Comparison of ENCODE assay signal across 9 mouse cellular contexts in genomic region chr12:118849996-118850395, GRCm38 (mm10). TPM values are rescaled to one million over a fixed set of nuclear protein-coding genes. Genes with fewer than 3 reads are reported as not detected.
DNase-seq lines count a peak whose midpoint lies in the region; ATAC-seq and TF ChIP-seq lines count a peak whose summit lies in the region.
"Had no signal": no experiment of that assay in that cellular context is flagged by ENCODE, and none has a peak within 500 bp of the region (broad histone marks: within the 10 kb centered on the region; RNA-seq: fewer than 3 reads in every experiment).

No protein-coding gene starts in this region.

- no peaks in the 10 kb centered on the region for H3K9me3 ChIP-seq in midbrain, embryonic 10.5 days (replicated peaks)
- H3K9me3 ChIP-seq in midbrain, postnatal 0 days (ENCODE audit: low read length), result no peaks in the 10 kb centered on the region
- no peaks in the 10 kb centered on the region for H3K9me3 ChIP-seq in forebrain, embryonic 11.5 days (ENCODE audit: control insufficient read depth, low read length)
- no peaks in the 10 kb centered on the region for H3K9me3 ChIP-seq in limb, embryonic 13.5 days
- H3K9me3 ChIP-seq in stomach, postnatal 0 days (ENCODE audit: control insufficient read depth, low read length), result no peaks in the 10 kb centered on the region
- H3K9me3 ChIP-seq in intestine, embryonic 15.5 days, result no peaks in the 10 kb centered on the region

- no peak overlapping the region for H3K4me2 ChIP-seq in midbrain, postnatal 0 days (ENCODE audit: low read depth, low read length, poor library complexity, severe bottlenecking)
- peak overlapping the region; percentile 80 for H3K4me2 ChIP-seq in forebrain, embryonic 11.5 days (ENCODE audit: low read depth, low read length, severe bottlenecking)
- peak overlapping the region; percentile 61 for H3K4me2 ChIP-seq in limb, embryonic 13.5 days (replicated peaks)
- H3K4me2 ChIP-seq in stomach, postnatal 0 days (replicated peaks; ENCODE audit: low read depth), result no peak overlapping the region
- H3K4me2 ChIP-seq in intestine, embryonic 15.5 days (replicated peaks), result no peak overlapping the region

- peaks cover 90% of the 10 kb centered on the region for H3K27me3 ChIP-seq in midbrain, embryonic 10.5 days (ENCODE audit: low read depth, poor library complexity, severe bottlenecking)
- peaks cover 68% of the 10 kb centered on the region for H3K27me3 ChIP-seq in midbrain, postnatal 0 days (ENCODE audit: insufficient read depth, low read length)
- peaks cover 43% of the 10 kb centered on the region for H3K27me3 ChIP-seq in forebrain, embryonic 11.5 days (ENCODE audit: control insufficient read depth, insufficient read depth, low read length)
- peaks cover 90% of the 10 kb centered on the region for H3K27me3 ChIP-seq in limb, embryonic 13.5 days
- peaks cover 31% of the 10 kb centered on the region for H3K27me3 ChIP-seq in stomach, postnatal 0 days (ENCODE audit: control insufficient read depth, insufficient read depth, low read length)
- H3K27me3 ChIP-seq in intestine, embryonic 15.5 days (replicated peaks), result peaks cover 75% of the 10 kb centered on the region

- ATAC-seq in midbrain, postnatal 0 days (ENCODE audit: low FRiP score), result no peak; the same call in 1 of the 2 replicates
- ATAC-seq in forebrain, embryonic 11.5 days (replicated peaks; ENCODE audit: low FRiP score), result no peak
- ATAC-seq in limb, embryonic 13.5 days (ENCODE audit: low FRiP score, low read depth), result no peak
- no peak; the same call in 1 of the 2 replicates for ATAC-seq in stomach, postnatal 0 days (ENCODE audit: low FRiP score, low TSS enrichment)
- ATAC-seq in intestine, embryonic 15.5 days, result no peak

- TF ChIP-seq EP300 in stomach, postnatal 0 days (optimal IDR thresholded peaks at IDR 0.05), result no peak

- peak; percentile 64 for DNase-seq in midbrain, embryonic 10.5 days (ENCODE audit: low spot score)
- DNase-seq in midbrain, postnatal 0 days (ENCODE audit: low spot score), result no peak
- peak; percentile 72 for DNase-seq in forebrain, embryonic 11.5 days (ENCODE audit: low spot score)
- peak; percentile 17 for DNase-seq in stomach, postnatal 0 days (ENCODE audit: low spot score)
- DNase-seq in gastrocnemius, postnatal 10 days, result no peak
- no peak for DNase-seq in MN1 (ENCODE audit: low spot score)

- peaks cover 82% of the 10 kb centered on the region for H3K4me1 ChIP-seq in midbrain, embryonic 10.5 days
- no peaks in the 10 kb centered on the region for H3K4me1 ChIP-seq in midbrain, postnatal 0 days (ENCODE audit: insufficient read depth, low read length)
- H3K4me1 ChIP-seq in forebrain, embryonic 11.5 days (replicated peaks; ENCODE audit: control insufficient read depth, insufficient read depth, low read length), result peaks cover 3% of the 10 kb centered on the region; the same call in 1 of the 2 replicates
- peaks cover 35% of the 10 kb centered on the region for H3K4me1 ChIP-seq in limb, embryonic 13.5 days
- no peaks in the 10 kb centered on the region for H3K4me1 ChIP-seq in stomach, postnatal 0 days (replicated peaks; ENCODE audit: control insufficient read depth, insufficient read depth)
- H3K4me1 ChIP-seq in intestine, embryonic 15.5 days (replicated peaks), result peaks cover 31% of the 10 kb centered on the region

- H3K36me3 ChIP-seq in midbrain, embryonic 10.5 days, result peaks cover 6% of the 10 kb centered on the region; the same call in 1 of the 2 replicates
- no peaks in the 10 kb centered on the region for H3K36me3 ChIP-seq in midbrain, postnatal 0 days (ENCODE audit: insufficient read depth, low read length)
- H3K36me3 ChIP-seq in forebrain, embryonic 11.5 days (ENCODE audit: control insufficient read depth, insufficient read depth, low read length), result no peaks in the 10 kb centered on the region
- no peaks in the 10 kb centered on the region for H3K36me3 ChIP-seq in limb, embryonic 13.5 days
- H3K36me3 ChIP-seq in stomach, postnatal 0 days (ENCODE audit: control insufficient read depth, insufficient read depth, low read length), result no peaks in the 10 kb centered on the region
- H3K36me3 ChIP-seq in intestine, embryonic 15.5 days, result no peaks in the 10 kb centered on the region

- no peak overlapping the region for H3K9ac ChIP-seq in midbrain, postnatal 0 days (replicated peaks; ENCODE audit: low read length, poor library complexity, severe bottlenecking)
- peak overlapping the region; percentile 80 for H3K9ac ChIP-seq in forebrain, embryonic 11.5 days (ENCODE audit: low read length)
- H3K9ac ChIP-seq in limb, embryonic 13.5 days, result no peak overlapping the region
- H3K9ac ChIP-seq in stomach, postnatal 0 days (ENCODE audit: low read length), result no peak overlapping the region
- H3K9ac ChIP-seq in intestine, embryonic 15.5 days, result no peak overlapping the region

- 0% methylated on average over 11 of the region's 11 CpGs for WGBS in midbrain, embryonic 10.5 days
- WGBS in midbrain, postnatal 0 days, result under 1% methylated on average over 11 of the region's 11 CpGs
- under 1% methylated on average over 11 of the region's 11 CpGs for WGBS in forebrain, embryonic 11.5 days
- WGBS in limb, embryonic 13.5 days, result 0% methylated on average over 11 of the region's 11 CpGs
- WGBS in stomach, postnatal 0 days, result 2% methylated on average over 11 of the region's 11 CpGs
- under 1% methylated on average over 11 of the region's 11 CpGs for WGBS in intestine, embryonic 15.5 days

- H3K27ac ChIP-seq in midbrain, embryonic 10.5 days (replicated peaks), result peak overlapping the region; percentile 91
- H3K27ac ChIP-seq in midbrain, postnatal 0 days (ENCODE audit: low read depth, low read length), result no peak overlapping the region
- H3K27ac ChIP-seq in forebrain, embryonic 11.5 days (ENCODE audit: low read depth, low read length), result peak overlapping the region; percentile 60
- no peak overlapping the region for H3K27ac ChIP-seq in limb, embryonic 13.5 days
- H3K27ac ChIP-seq in stomach, postnatal 0 days (replicated peaks), result no peak overlapping the region
- no peak overlapping the region for H3K27ac ChIP-seq in intestine, embryonic 15.5 days

- peak overlapping the region; percentile 69 for H3K4me3 ChIP-seq in midbrain, embryonic 10.5 days
- H3K4me3 ChIP-seq in midbrain, postnatal 0 days (ENCODE audit: low read depth, low read length), result no peak overlapping the region; the same call in 1 of the 2 replicates
- H3K4me3 ChIP-seq in forebrain, embryonic 11.5 days (ENCODE audit: low read depth, low read length), result peak overlapping the region; percentile 57
- peak overlapping the region; percentile 47 for H3K4me3 ChIP-seq in limb, embryonic 13.5 days
- H3K4me3 ChIP-seq in stomach, postnatal 0 days (ENCODE audit: low read depth, low read length), result no peak overlapping the region
- H3K4me3 ChIP-seq in intestine, embryonic 15.5 days (replicated peaks), result no peak overlapping the region

- TF ChIP-seq CTCF in midbrain, postnatal 0 days (IDR thresholded peaks at IDR 0.05), result no peak
- TF ChIP-seq CTCF in stomach, postnatal 0 days (IDR thresholded peaks at IDR 0.05; ENCODE audit: low read depth), result no peak

RNA-seq across cellular contexts. Expression of gene Sp8, which starts 3.9 kb away (rescaled TPM):
- polyA plus RNA-seq in midbrain, embryonic 10.5 days (2016; fragmentation: Nextera tagmentation; extraction: Ambion mirVana), result 12.2 and 12.6 TPM in 2 replicates
- total RNA-seq in midbrain, postnatal 0 days (2014; rRNA removed), result 1.9 and 2.7 TPM in 2 replicates
- 0.90 and 1.8 TPM in 2 replicates for polyA plus RNA-seq in midbrain, postnatal 0 days (2015; fragmentation: Nextera tagmentation; extraction: Ambion mirVana)
- 21.5 and 24.0 TPM in 2 replicates for polyA plus RNA-seq in forebrain, embryonic 11.5 days (2014; fragmentation: Nextera tagmentation; extraction: Ambion mirVana)
- polyA plus RNA-seq in limb, embryonic 13.5 days (2015; fragmentation: Nextera tagmentation; extraction: Ambion mirVana), result 2.2 and 2.9 TPM in 2 replicates
- polyA plus RNA-seq in stomach, postnatal 0 days (2015; fragmentation: Nextera tagmentation; extraction: Ambion mirVana), result 0.02 TPM in 1 of 2 replicates, not detected in the other
- total RNA-seq in gastrocnemius, postnatal 10 days (2021), result under 1 TPM in 1 of 2 experiments, not detected in 1; 0.09 TPM
- not detected in 2 replicates for polyA plus RNA-seq in intestine, embryonic 15.5 days (2015; fragmentation: Nextera tagmentation; extraction: Ambion mirVana)
- polyA plus RNA-seq: small intestine, adult 2 months had no signal

Comparison
In these comparisons a context has a peak if more than half of its experiments do, and no peak if none do; other contexts are left out.
1. DNase-seq: peak in midbrain, embryonic 10.5 days (single experiment), forebrain, embryonic 11.5 days (single experiment) and stomach, postnatal 0 days (single experiment); none in midbrain, postnatal 0 days (single experiment), gastrocnemius, postnatal 10 days (single experiment) and MN1 (single experiment).
2. H3K27ac ChIP-seq: peak in midbrain, embryonic 10.5 days (single experiment) and forebrain, embryonic 11.5 days (single experiment); none in midbrain, postnatal 0 days (single experiment), limb, embryonic 13.5 days (single experiment), stomach, postnatal 0 days (single experiment) and intestine, embryonic 15.5 days (single experiment).
3. H3K4me3 ChIP-seq: peak in midbrain, embryonic 10.5 days (single experiment), forebrain, embryonic 11.5 days (single experiment) and limb, embryonic 13.5 days (single experiment); none in midbrain, postnatal 0 days (single experiment), stomach, postnatal 0 days (single experiment) and intestine, embryonic 15.5 days (single experiment).
4. H3K4me2 ChIP-seq: peak in forebrain, embryonic 11.5 days (single experiment) and limb, embryonic 13.5 days (single experiment); none in midbrain, postnatal 0 days (single experiment), stomach, postnatal 0 days (single experiment) and intestine, embryonic 15.5 days (single experiment).